Mouse (Mus musculus): ENCODE results near the gene 1700113H08Rik.

1700113H08Rik gene

GRCm38 (mm10) chr10:87212854-87213253 lies 155.0 kb downstream of the 1700113H08Rik start:
- DNase-seq: no peak

- no peak for DNase-seq
These were observed 172.4 kb downstream of the 1700113H08Rik start for GRCm38 (mm10) chr10:87230071-87230910.

GRCm38 (mm10) chr10:87239332-87240008 lies 181.6 kb downstream of the 1700113H08Rik start:
- DNase-seq: no peak

GRCm38 (mm10) chr10:87271724-87272123 lies 213.9 kb downstream of the 1700113H08Rik start:
- no peak for DNase-seq

- DNase-seq: no peak
These were observed 214.3 kb downstream of the 1700113H08Rik start for GRCm38 (mm10) chr10:87272133-87272622.

GRCm38 (mm10) chr10:87275075-87275474 lies 217.2 kb downstream of the 1700113H08Rik start:
- DNase-seq: no peak

All from thymus, postnatal 4 days (tissue).